Mouse (Mus musculus): ENCODE results near the gene Lypd8.

The Lypd8 gene

GRCm38 (mm10) chr11:58364454-58364853, 14.4 kb upstream of the Lypd8 start:
- no peak for TF ChIP-seq GATA4 (IDR thresholded peaks at IDR 0.05; ENCODE audit: insufficient replicate concordance, low read length)

GRCm38 (mm10) chr11:58377273-58377672, 1.6 kb upstream of the Lypd8 start:
- TF ChIP-seq GATA4 (IDR thresholded peaks at IDR 0.05; ENCODE audit: insufficient replicate concordance, low read length): no peak

GRCm38 (mm10) chr11:58377686-58378085, 1.2 kb upstream of the Lypd8 start:
- TF ChIP-seq GATA4 (IDR thresholded peaks at IDR 0.05; ENCODE audit: insufficient replicate concordance, low read length): no peak

GRCm38 (mm10) chr11:58379516-58379915, 673 bp downstream of the Lypd8 start:
- no peak for TF ChIP-seq GATA4 (IDR thresholded peaks at IDR 0.05; ENCODE audit: insufficient replicate concordance, low read length)

- TF ChIP-seq GATA4 (IDR thresholded peaks at IDR 0.05; ENCODE audit: insufficient replicate concordance, low read length): no peak
Observed at GRCm38 (mm10) chr11:58382471-58382870, 3.6 kb downstream of the Lypd8 start.

- TF ChIP-seq GATA4 (IDR thresholded peaks at IDR 0.05; ENCODE audit: insufficient replicate concordance, low read length): no peak
Observed at GRCm38 (mm10) chr11:58399985-58400645, 21.3 kb downstream of the Lypd8 start.

- TF ChIP-seq GATA4 (IDR thresholded peaks at IDR 0.05; ENCODE audit: insufficient replicate concordance, low read length): no peak
Observed at GRCm38 (mm10) chr11:58400655-58401054, 21.8 kb downstream of the Lypd8 start.

GRCm38 (mm10) chr11:58408066-58408465, 29.2 kb downstream of the Lypd8 start:
- no peak for TF ChIP-seq GATA4 (IDR thresholded peaks at IDR 0.05; ENCODE audit: insufficient replicate concordance, low read length)

GRCm38 (mm10) chr11:58418336-58418735, 39.5 kb downstream of the Lypd8 start:
- TF ChIP-seq GATA4 (IDR thresholded peaks at IDR 0.05; ENCODE audit: insufficient replicate concordance, low read length): no peak

- no peak for TF ChIP-seq GATA4 (IDR thresholded peaks at IDR 0.05; ENCODE audit: insufficient replicate concordance, low read length)
Observed at GRCm38 (mm10) chr11:58420815-58421214, 42.0 kb downstream of the Lypd8 start, which contains the start of gene 1810065E05Rik. Gene 1810065E05Rik, plus strand, starts transcription at chr11:58421111.

- TF ChIP-seq GATA4 (IDR thresholded peaks at IDR 0.05; ENCODE audit: insufficient replicate concordance, low read length): no peak
Observed at GRCm38 (mm10) chr11:58432259-58432658, 53.4 kb downstream of the Lypd8 start, which contains the start of gene Gm12253. Gene Gm12253, plus strand, starts transcription at chr11:58432559.

- no peak for TF ChIP-seq GATA4 (IDR thresholded peaks at IDR 0.05; ENCODE audit: insufficient replicate concordance, low read length)
Observed at GRCm38 (mm10) chr11:58437866-58438265, 59.0 kb downstream of the Lypd8 start.

Measured in liver, adult (tissue).